Mouse (Mus musculus): ENCODE results near the gene Gm20547. TPM values are rescaled to one million over a fixed set of nuclear protein-coding genes. Genes with fewer than 3 reads are reported as not detected.
A peak's percentile ranks its signal among the peaks of the same experiment; 100 is the strongest.

The Gm20547 gene
- total RNA-seq, 1 experiment: 0.31 TPM

DNA sequence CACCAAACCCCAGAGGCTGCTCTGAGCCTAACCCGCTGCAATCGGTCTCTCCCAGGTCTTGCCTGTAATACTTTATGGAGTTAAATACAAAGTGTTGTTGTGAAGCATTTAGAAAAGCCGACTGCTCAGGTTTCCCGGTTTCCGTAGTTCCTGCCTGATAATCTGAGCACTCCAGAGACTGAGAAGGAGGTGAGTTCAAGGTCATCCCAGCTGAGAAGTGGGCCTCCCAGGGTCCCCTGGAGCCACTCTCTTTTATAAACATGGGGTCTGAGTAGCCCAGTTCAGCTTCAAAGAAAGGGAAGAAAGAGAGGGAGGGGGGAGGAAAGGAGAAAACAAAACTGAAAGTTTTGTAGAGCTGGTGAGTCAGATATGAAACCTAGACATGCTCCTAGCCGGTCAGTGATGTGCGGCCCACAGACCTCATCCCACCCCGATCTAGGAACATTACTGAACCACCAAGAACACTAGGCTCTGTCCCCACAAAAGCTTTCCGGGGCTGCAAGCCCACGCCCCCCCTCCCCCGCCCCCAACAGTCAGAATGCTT is 2.4 kb downstream of the Gm20547 start, which contains the start of gene Zbtb12:
Gene Zbtb12 (plus strand): TSS at position 148 of the 544 bp plus-strand sequence.
- in situ Hi-C loops (cut with MboI; ENCODE audit: low sequenced_read_pairs in 2 of 2, unreplicated experiment in 2 of 2): no loop called here

GRCm38 (mm10) chr17:34874321-34874720 is 7.5 kb downstream of the Gm20547 start:
- no peak for DNase-seq (ENCODE audit: low read depth, low spot score)
- no peak for TF ChIP-seq CHD2 (IDR thresholded peaks at IDR 0.05; ENCODE audit: low read depth, low read length)
- TF ChIP-seq ZC3H11A (IDR thresholded peaks at IDR 0.05; ENCODE audit: borderline replicate concordance, low read depth, low read length): no peak
- TF ChIP-seq ZNF384 (IDR thresholded peaks at IDR 0.05; ENCODE audit: low read depth, low read length): no peak
- TF ChIP-seq HCFC1 (IDR thresholded peaks at IDR 0.05; ENCODE audit: borderline replicate concordance, insufficient read depth, low read length): no peak
- TF ChIP-seq MAFK (IDR thresholded peaks at IDR 0.05; ENCODE audit: insufficient read depth, low read depth, low read length): no peak
- Histone ChIP-seq H3K27ac (ENCODE audit: insufficient read depth, low read depth, low read length, poor library complexity, severe bottlenecking) (no peak overlapping the region), H3K36me3 (ENCODE audit: control insufficient read depth, insufficient read depth, low read length, poor library complexity, severe bottlenecking) (no peaks in the 10 kb centered on the region), H3K9ac (ENCODE audit: insufficient read depth, low read depth, low read length, poor library complexity, severe bottlenecking) (no peak overlapping the region), H3K9me3 (ENCODE audit: control insufficient read depth, insufficient read depth, low read depth, low read length) (no peaks in the 10 kb centered on the region), H3K4me3 (ENCODE audit: insufficient read depth in 1 of 2, low read depth in 1 of 2, low read length in 2 of 2, poor library complexity in 1 of 2, severe bottlenecking in 1 of 2) (no peak overlapping the region), H3K4me1 (ENCODE audit: control insufficient read depth in 2 of 2, insufficient read depth in 2 of 2, low read length in 2 of 2, poor library complexity in 1 of 2) (peaks cover 0 to 2% of the 10 kb centered on the region in 2 experiments; a peak in 1 of 4 replicates)
- in situ Hi-C loops (cut with MboI; ENCODE audit: low sequenced_read_pairs in 2 of 2, unreplicated experiment in 2 of 2): no loop called here

More for the DNA sequence above, 2.4 kb downstream of the Gm20547 start, which contains the start of gene Zbtb12:
- Histone ChIP-seq H3K9ac (ENCODE audit: insufficient read depth, low read depth, low read length, poor library complexity, severe bottlenecking) (no peak within 1 kb of the TSS), H3K4me3 (ENCODE audit: insufficient read depth in 1 of 2, low read depth in 1 of 2, low read length in 2 of 2, poor library complexity in 1 of 2, severe bottlenecking in 1 of 2) (peak within 1 kb of the TSS in 1 of 2 experiments; percentile 23; a peak in 1 of 4 replicates), H3K27ac (ENCODE audit: insufficient read depth, low read depth, low read length, poor library complexity, severe bottlenecking) (no peak within 1 kb of the TSS), H3K9me3 (ENCODE audit: control insufficient read depth, insufficient read depth, low read depth, low read length) (no peaks in the 10 kb centered on the region), H3K36me3 (ENCODE audit: control insufficient read depth, insufficient read depth, low read length, poor library complexity, severe bottlenecking) (no peaks in the 10 kb centered on the region), H3K4me1 (ENCODE audit: control insufficient read depth in 2 of 2, insufficient read depth in 2 of 2, low read length in 2 of 2, poor library complexity in 1 of 2) (peaks cover 0 to 3% of the 10 kb centered on the region in 2 experiments; a peak in 2 of 4 replicates)
- DNase-seq (ENCODE audit: low read depth, low spot score): no peak
- TF ChIP-seq MAFK (IDR thresholded peaks at IDR 0.05; ENCODE audit: insufficient read depth, low read depth, low read length) (no peak), CHD2 (IDR thresholded peaks at IDR 0.05; ENCODE audit: low read depth, low read length) (no peak), ZNF384 (IDR thresholded peaks at IDR 0.05; ENCODE audit: low read depth, low read length) (no peak), HCFC1 (IDR thresholded peaks at IDR 0.05; ENCODE audit: borderline replicate concordance, insufficient read depth, low read length) (no peak), ZC3H11A (IDR thresholded peaks at IDR 0.05; ENCODE audit: borderline replicate concordance, low read depth, low read length) (no peak)

DNA sequence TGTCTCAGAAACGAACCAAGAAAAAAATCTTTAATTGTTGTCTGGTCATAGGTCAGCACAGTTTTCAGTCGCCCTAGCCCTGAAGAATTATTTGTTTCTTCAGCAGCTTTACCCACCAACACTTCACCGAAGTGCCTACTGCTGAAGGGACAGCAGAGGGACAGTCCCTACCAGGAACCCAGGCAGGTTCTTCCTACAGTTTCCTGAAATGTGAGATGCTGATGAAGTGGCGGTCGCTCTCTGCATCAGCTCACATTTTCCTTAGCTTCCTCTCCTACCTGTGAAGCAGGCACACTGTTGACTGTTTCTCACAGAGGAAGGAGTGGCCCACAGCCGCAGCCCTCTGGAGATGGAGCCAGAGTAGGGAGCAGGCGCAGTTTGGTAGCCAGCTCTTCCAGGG is 15.9 kb downstream of the Gm20547 start:
- Histone ChIP-seq H3K4me1 (ENCODE audit: control insufficient read depth in 2 of 2, insufficient read depth in 2 of 2, low read length in 2 of 2, poor library complexity in 1 of 2) (no peaks in the 10 kb centered on the region), H3K9me3 (ENCODE audit: control insufficient read depth, insufficient read depth, low read depth, low read length) (no peaks in the 10 kb centered on the region), H3K9ac (ENCODE audit: insufficient read depth, low read depth, low read length, poor library complexity, severe bottlenecking) (no peak overlapping the region), H3K27ac (ENCODE audit: insufficient read depth, low read depth, low read length, poor library complexity, severe bottlenecking) (no peak overlapping the region), H3K4me3 (ENCODE audit: insufficient read depth in 1 of 2, low read depth in 1 of 2, low read length in 2 of 2, poor library complexity in 1 of 2, severe bottlenecking in 1 of 2) (no peak overlapping the region), H3K36me3 (ENCODE audit: control insufficient read depth, insufficient read depth, low read length, poor library complexity, severe bottlenecking) (no peaks in the 10 kb centered on the region)
- DNase-seq (ENCODE audit: low read depth, low spot score): no peak
- in situ Hi-C loops (cut with MboI; ENCODE audit: low sequenced_read_pairs in 2 of 2, unreplicated experiment in 2 of 2): no loop called here
- TF ChIP-seq ZC3H11A (IDR thresholded peaks at IDR 0.05; ENCODE audit: borderline replicate concordance, low read depth, low read length) (no peak), HCFC1 (IDR thresholded peaks at IDR 0.05; ENCODE audit: borderline replicate concordance, insufficient read depth, low read length) (no peak), MAFK (IDR thresholded peaks at IDR 0.05; ENCODE audit: insufficient read depth, low read depth, low read length) (no peak), CHD2 (IDR thresholded peaks at IDR 0.05; ENCODE audit: low read depth, low read length) (no peak), ZNF384 (IDR thresholded peaks at IDR 0.05; ENCODE audit: low read depth, low read length) (no peak)

GRCm38 (mm10) chr17:34862416-34863081 is 19.3 kb downstream of the Gm20547 start, which contains the start of gene Cfb:
Cfb (minus strand) TSS chr17:34862518.
- in situ Hi-C loops (cut with MboI; ENCODE audit: low sequenced_read_pairs in 2 of 2, unreplicated experiment in 2 of 2): no loop called here
- Histone ChIP-seq H3K9me3 (ENCODE audit: control insufficient read depth, insufficient read depth, low read depth, low read length) (no peaks in the 10 kb centered on the region), H3K9ac (ENCODE audit: insufficient read depth, low read depth, low read length, poor library complexity, severe bottlenecking) (no peak within 1 kb of the TSS), H3K27ac (ENCODE audit: insufficient read depth, low read depth, low read length, poor library complexity, severe bottlenecking) (no peak within 1 kb of the TSS), H3K4me1 (ENCODE audit: control insufficient read depth in 2 of 2, insufficient read depth in 2 of 2, low read length in 2 of 2, poor library complexity in 1 of 2) (no peaks in the 10 kb centered on the region; a peak in 1 of 4 replicates), H3K36me3 (ENCODE audit: control insufficient read depth, insufficient read depth, low read length, poor library complexity, severe bottlenecking) (peaks cover 4% of the 10 kb centered on the region; the same call in 1 of the 2 replicates), H3K4me3 (ENCODE audit: insufficient read depth in 1 of 2, low read depth in 1 of 2, low read length in 2 of 2, poor library complexity in 1 of 2, severe bottlenecking in 1 of 2) (no peak within 1 kb of the TSS)
- no peak for DNase-seq (ENCODE audit: low read depth, low spot score)
- TF ChIP-seq CHD2 (IDR thresholded peaks at IDR 0.05; ENCODE audit: low read depth, low read length): no peak
- no peak for TF ChIP-seq ZC3H11A (IDR thresholded peaks at IDR 0.05; ENCODE audit: borderline replicate concordance, low read depth, low read length)
- no peak for TF ChIP-seq MAFK (IDR thresholded peaks at IDR 0.05; ENCODE audit: insufficient read depth, low read depth, low read length)
- TF ChIP-seq HCFC1 (IDR thresholded peaks at IDR 0.05; ENCODE audit: borderline replicate concordance, insufficient read depth, low read length): no peak
- TF ChIP-seq ZNF384 (IDR thresholded peaks at IDR 0.05; ENCODE audit: low read depth, low read length): no peak
